Mouse (Mus musculus) right cerebral cortex, postnatal 4 days (tissue): Measurements from ENCODE around the gene Cd22.
A peak's percentile ranks its signal among the peaks of the same experiment; 100 is the strongest.
"Not testable (repeated sequence)": the region's sequence is repeated elsewhere in the genome, so short reads cannot be mapped to it uniquely, and the experiment has no call there.

Experiments
- DNase-seq: peaks from one replicate; pipeline ENCODE4 v3.0.0-alpha.2; 2022

The Cd22 gene

GRCm38 (mm10) chr7:30880176-30880575, at the start of gene Cd22:
Cd22 (minus strand) TSS chr7:30880342.
- no peak for DNase-seq

- DNase-seq = not testable (repeated sequence)
These were observed 44.4 kb upstream of the Cd22 start, which contains the start of gene Hamp2 for GRCm38 (mm10) chr7:30924581-30924980. Hamp2 (minus strand) TSS chr7:30924681.

GRCm38 (mm10) chr7:30924071-30924470, 43.9 kb upstream of the Cd22 start:
- no peak for DNase-seq

GRCm38 (mm10) chr7:30922490-30922889, 42.3 kb upstream of the Cd22 start:
- not testable (repeated sequence) for DNase-seq

GRCm38 (mm10) chr7:30920217-30920616, 40.1 kb upstream of the Cd22 start:
- DNase-seq = no peak

- DNase-seq = no peak
These were observed 37.1 kb upstream of the Cd22 start for GRCm38 (mm10) chr7:30917219-30917618.

GRCm38 (mm10) chr7:30916713-30917112, 36.6 kb upstream of the Cd22 start:
- DNase-seq = no peak

- no peak for DNase-seq
These were observed 34.6 kb upstream of the Cd22 start, which contains the start of gene Mag for GRCm38 (mm10) chr7:30914732-30915131. Mag (minus strand) TSS chr7:30914873.

GRCm38 (mm10) chr7:30909773-30910172, 29.6 kb upstream of the Cd22 start:
- DNase-seq = no peak

GRCm38 (mm10) chr7:30908992-30909431, 28.9 kb upstream of the Cd22 start:
- no peak for DNase-seq

GRCm38 (mm10) chr7:30908277-30908991, 28.3 kb upstream of the Cd22 start:
- DNase-seq = no peak

- DNase-seq = peak; percentile 12
These were observed 23.9 kb upstream of the Cd22 start for GRCm38 (mm10) chr7:30904042-30904441.

- DNase-seq = no peak
These were observed 15.1 kb upstream of the Cd22 start for GRCm38 (mm10) chr7:30895217-30895616.

GRCm38 (mm10) chr7:30892515-30892914, 12.4 kb upstream of the Cd22 start:
- DNase-seq = no peak

GRCm38 (mm10) chr7:30891746-30892145, 11.6 kb upstream of the Cd22 start:
- DNase-seq = no peak

- no peak for DNase-seq
These were observed 10.5 kb upstream of the Cd22 start for GRCm38 (mm10) chr7:30890681-30891080.

GRCm38 (mm10) chr7:30888786-30889185, 8.6 kb upstream of the Cd22 start:
- DNase-seq = no peak

- DNase-seq = no peak
These were observed 7.5 kb upstream of the Cd22 start for GRCm38 (mm10) chr7:30887568-30888188.

GRCm38 (mm10) chr7:30886852-30887251, 6.7 kb upstream of the Cd22 start:
- DNase-seq = no peak

GRCm38 (mm10) chr7:30884047-30884446, 3.9 kb upstream of the Cd22 start:
- DNase-seq = no peak

- DNase-seq = no peak
These were observed 1.2 kb upstream of the Cd22 start for GRCm38 (mm10) chr7:30881367-30881766.

- no peak for DNase-seq
These were observed 1.2 kb downstream of the Cd22 start for GRCm38 (mm10) chr7:30878950-30879349.

GRCm38 (mm10) chr7:30873083-30873482, 7.1 kb downstream of the Cd22 start:
- peak; percentile 74 for DNase-seq

- DNase-seq = no peak
These were observed 16.8 kb downstream of the Cd22 start for GRCm38 (mm10) chr7:30863386-30863785.
